Mouse (Mus musculus) gastrocnemius, adult 8-10 months (tissue): ENCODE results near the gene Oxtr. TPM values are rescaled to one million over a fixed set of nuclear protein-coding genes. Genes with fewer than 3 reads are reported as not detected.

Experiments
- DNase-seq, 2 experiments: peaks; one replicate each; pipeline ENCODE4 v3.0.0; 2022; ENCODE audit warnings: low spot score in 2 of 2
- total RNA-seq, 4 experiments: library from RNA; stranded (reverse); gene quantifications; 2 replicates each; pipeline ENCODE4 v1.2.4; 2022

The Oxtr gene
- 1 to 10 TPM in 3 of 4 experiments, not detected in 1; 1.2 to 2.4 (median 2.4) TPM for total RNA-seq

DNA sequence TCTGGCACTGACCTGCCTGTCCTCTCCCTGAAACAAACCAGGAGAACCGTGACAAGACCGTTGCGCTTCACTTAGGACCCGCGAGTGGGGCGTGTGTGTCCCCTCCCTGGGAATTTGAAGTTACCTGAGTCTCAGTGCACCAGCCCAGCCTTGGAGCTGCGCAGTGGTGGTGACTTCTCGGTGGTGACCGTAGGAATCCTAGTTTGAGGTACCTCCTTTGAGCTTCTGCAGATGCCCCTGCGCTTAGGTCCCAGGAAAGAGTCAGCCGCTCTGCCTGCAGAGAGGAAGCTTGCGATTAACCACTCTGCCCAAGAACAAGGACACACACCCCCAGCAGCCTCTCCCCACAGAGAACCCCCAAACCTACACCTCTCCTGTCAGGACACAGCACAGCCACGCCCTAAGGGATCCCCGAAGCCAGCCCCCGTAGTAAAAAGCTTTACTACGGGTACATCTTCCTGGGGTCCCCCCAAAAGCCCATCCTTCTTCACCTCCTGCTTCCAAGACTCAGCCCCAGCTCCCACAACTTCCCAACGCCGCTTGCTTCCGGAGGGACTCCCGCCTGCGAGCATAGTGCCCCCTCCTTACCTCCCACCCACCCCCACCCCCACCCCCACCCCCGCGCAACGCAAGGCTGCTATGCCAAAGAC is at the start of gene Oxtr:
Gene Oxtr (minus strand): TSS at position 34 of the 650 bp plus-strand sequence.
- DNase-seq = no peak

DNA sequence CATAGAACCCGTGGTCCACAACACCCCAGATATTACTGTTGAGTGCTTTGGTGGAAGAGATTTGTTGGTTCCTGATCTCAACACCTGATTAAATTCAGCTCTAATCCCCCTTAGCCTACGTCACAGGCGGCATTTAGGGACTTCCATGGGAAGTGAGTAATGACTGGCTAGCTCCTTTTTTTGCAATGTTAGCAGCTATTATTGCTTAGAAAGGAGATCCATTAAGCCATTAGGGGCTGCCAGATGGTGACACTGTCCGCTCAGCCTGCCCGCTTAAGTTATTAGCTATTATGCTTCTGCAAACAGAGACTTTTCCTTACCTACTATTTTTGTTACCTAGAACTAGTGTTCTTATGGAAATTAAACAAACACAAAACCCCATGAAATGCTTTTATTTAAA is 35.7 kb upstream of the Oxtr start:
- DNase-seq = no peak

- DNase-seq = no peak
These were observed 34.7 kb upstream of the Oxtr start for GRCm38 (mm10) chr6:112524459-112524858.

- no peak for DNase-seq
These were observed 28.2 kb upstream of the Oxtr start for GRCm38 (mm10) chr6:112517991-112518390.

DNA sequence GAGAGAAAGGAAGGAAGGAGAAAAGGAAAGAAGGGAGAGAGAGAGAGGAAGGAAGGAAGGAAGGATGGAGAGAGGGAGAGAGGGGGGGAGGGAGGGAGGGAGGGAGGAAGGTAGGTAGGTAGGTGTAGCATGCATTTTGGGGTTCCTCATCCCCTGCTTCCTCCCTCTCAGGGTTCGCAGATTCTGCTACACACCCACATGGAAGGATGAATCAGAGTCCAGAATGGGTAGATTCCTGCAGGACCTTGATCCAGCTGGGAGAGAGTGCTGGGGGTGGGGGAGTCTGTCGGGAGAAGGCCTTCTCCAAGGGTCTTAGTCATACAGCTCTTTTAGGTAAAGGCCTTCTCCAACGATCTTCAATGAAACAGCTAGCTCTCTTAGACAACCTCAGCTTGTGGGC is 27.8 kb upstream of the Oxtr start:
- DNase-seq = no peak

DNA sequence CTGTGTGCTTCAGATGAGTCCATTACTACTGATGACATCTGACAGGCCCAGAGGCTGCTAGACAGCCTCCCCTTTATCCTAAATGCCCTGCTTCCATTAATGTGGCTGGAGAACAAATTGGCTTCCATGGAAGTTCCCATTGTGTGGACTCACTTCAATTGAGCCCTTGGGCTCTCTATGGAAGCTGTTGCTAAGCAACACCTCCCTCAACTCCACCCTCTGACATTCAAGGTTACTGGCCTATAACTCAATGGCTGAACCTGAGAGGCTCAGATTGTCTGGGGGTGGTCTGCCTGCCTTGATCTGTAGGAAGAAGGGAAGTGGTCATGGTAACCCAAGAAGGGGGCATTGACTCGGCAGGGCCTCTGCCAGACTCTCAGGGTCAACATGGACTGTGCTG is 26.8 kb upstream of the Oxtr start:
- DNase-seq = no peak

DNA sequence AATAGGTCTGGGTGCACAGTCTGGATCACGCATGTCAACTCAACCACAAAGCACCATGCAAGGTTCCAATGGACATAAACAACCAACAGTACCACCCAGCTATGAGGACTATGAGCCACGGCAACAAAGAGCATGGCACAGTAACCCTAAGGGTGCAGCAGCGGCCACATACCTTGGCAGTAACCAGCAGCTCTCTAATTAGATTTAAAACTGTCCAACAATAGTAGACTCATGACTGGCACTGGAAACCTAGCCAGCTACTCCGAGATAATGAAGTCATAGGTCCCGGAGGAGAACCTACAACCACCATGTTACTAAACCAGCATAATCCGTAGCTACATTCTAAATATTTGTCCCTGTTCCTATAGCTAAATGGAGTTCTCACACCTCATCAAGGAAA is 24.8 kb upstream of the Oxtr start:
- no peak for DNase-seq

DNA sequence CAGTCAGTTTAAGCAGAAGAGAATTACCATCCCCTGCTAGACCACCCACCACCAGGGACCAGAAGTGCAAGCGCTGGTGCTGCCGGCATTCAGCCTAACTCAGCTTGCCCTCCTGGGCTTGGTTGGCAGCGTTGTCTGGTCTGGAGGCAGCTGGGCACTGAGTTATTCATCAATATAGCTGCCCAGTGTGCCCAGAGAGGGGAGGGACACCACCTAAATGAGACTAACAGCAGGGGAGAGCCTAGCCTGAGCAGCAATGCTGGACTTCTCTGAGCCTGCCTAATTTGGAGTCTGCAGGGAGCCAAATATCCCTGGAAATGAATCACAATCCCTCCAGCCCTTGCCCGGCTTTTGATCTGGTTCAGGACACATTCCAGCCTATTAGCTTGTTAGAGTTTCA is 20.6 kb upstream of the Oxtr start:
- DNase-seq = no peak

- DNase-seq = no peak
These were observed 19.9 kb upstream of the Oxtr start for GRCm38 (mm10) chr6:112509590-112510131.

GRCm38 (mm10) chr6:112507617-112508016 is 17.9 kb upstream of the Oxtr start:
- DNase-seq = no peak

DNA sequence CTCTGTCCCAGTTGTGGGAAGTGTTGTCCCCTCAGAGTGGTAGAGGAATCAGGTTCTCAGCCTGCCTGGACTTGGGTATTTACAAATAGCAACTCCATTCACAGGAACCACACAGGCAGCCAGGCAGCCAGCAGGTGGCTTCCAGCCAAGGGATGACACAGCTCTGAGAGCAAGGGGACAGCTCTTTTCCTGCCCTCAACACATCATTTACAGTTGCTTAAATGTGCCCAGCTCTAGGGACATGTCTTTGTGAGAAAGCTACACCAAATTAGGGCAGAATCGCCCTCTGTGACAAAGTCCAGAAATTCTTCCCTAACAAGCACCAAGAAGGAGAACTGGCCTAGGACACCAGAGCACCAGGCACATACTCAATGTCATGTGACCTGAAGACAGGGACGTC is 11.4 kb upstream of the Oxtr start:
- no peak for DNase-seq

- DNase-seq = no peak
These were observed 9.7 kb upstream of the Oxtr start for GRCm38 (mm10) chr6:112499456-112499855.

GRCm38 (mm10) chr6:112498716-112499115 is 9.0 kb upstream of the Oxtr start:
- DNase-seq = no peak

DNA sequence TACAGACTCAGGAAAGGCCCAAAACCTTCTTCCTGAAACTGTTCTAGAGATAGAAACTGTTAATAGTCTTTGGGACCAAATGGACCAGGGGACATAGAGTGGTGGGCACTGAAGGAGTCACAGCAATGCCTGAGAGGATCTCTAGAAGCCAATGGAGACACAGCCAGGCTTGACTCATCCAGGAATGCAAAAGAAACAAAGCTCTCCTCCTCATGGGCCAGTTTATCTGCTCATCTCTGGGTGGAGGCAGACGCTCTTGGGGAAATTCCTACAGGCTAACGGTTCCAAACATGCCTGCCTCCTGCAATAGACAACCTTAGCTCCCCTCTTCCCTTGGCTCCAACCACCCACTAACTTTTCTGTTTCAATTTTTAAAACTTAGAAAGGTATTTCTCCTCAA is 7.7 kb upstream of the Oxtr start:
- DNase-seq = no peak

GRCm38 (mm10) chr6:112496291-112497060 is 6.7 kb upstream of the Oxtr start:
- DNase-seq = no peak

DNA sequence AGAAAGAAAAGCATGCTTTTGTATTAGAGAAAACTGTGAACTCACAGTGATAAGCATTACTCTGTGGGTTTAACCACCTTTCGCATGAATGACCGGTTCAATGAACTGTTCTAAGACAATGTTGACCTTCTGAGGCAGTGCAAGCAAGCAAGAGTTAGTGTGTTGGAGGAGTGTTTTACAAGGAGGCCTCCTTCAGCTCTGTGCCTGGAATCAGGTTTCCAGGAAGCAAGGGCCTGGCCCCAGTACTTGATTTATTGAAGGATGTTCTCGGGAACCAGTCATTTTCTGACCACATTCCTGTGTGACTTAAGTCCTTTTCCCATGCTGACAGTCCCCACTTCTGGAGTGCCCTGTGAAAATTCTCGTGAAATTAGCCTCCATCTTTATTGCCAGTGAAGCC is 5.5 kb upstream of the Oxtr start:
- DNase-seq = no peak

GRCm38 (mm10) chr6:112494620-112495081 is 4.9 kb upstream of the Oxtr start:
- no peak for DNase-seq

- DNase-seq = no peak
These were observed 3.6 kb upstream of the Oxtr start for GRCm38 (mm10) chr6:112493371-112493770.

DNA sequence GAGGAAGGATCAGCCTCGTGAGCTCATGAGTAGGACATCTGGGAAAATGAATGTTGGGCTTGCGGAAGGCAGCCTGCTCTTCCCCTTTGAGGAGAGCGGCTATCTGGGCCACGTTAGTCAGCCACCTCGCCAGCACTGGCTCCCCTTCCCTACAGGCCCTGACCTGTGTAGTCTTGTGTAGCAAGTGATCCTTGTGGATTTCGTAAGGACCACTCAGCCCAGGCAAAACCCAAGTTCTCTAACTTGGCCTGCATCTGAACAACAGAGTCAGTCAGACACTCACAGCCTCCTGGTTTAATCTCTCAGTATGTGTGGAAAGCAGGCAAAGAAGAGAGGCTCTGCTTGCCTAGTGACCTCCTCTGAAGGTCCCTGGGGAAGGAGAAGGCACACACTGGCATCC is 2.9 kb upstream of the Oxtr start:
- DNase-seq = no peak

DNA sequence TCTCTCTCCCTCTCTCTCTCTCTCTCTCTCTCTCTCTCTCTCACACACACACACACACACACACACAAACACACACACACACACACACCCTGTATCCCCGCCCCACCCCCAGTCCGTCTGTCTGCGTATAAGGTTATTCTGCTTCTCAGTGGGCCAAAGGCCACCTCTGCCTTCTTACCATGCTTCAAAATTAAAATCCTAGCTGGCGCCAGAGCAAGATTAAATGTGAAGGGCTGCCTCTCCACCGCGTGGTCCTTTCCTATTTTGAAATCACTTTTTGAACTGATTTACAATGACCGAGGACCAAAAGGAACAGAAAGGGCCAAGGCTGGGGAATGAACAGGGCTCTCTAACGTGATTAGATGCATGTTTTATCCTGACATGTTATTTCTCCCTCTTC is 1.8 kb upstream of the Oxtr start:
- DNase-seq = no peak

DNA sequence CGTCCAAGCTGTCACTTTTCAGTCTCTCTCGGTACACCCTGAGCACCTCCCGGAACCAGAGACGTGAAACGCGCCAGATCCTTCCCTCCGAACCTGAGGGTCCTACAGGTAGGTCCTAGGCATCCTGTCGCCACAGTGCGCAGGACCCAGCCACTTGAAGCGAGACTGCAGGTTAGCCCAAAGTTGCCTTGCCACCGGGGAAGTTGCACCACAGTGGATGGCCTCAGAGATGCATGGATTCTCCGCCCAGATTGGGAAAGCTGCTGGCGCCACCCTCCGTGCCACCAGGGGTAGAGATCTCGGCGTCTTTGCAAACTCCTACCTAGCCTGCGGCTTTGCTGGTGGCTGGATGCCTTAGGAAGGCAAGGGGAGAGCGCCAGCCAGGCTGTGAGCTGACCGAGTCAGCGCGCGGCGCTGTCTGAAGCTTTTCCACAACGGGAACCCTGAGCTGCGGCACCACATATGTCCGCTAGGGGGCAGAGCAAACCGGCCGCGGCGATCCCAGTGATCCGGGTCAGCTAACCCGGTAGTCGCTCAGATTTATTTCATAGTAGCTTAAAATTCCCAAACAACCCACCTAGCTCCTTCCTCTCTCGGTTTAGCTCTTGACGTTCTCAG is 991 bp upstream of the Oxtr start:
- DNase-seq = peak; percentile 44 to 58

DNA sequence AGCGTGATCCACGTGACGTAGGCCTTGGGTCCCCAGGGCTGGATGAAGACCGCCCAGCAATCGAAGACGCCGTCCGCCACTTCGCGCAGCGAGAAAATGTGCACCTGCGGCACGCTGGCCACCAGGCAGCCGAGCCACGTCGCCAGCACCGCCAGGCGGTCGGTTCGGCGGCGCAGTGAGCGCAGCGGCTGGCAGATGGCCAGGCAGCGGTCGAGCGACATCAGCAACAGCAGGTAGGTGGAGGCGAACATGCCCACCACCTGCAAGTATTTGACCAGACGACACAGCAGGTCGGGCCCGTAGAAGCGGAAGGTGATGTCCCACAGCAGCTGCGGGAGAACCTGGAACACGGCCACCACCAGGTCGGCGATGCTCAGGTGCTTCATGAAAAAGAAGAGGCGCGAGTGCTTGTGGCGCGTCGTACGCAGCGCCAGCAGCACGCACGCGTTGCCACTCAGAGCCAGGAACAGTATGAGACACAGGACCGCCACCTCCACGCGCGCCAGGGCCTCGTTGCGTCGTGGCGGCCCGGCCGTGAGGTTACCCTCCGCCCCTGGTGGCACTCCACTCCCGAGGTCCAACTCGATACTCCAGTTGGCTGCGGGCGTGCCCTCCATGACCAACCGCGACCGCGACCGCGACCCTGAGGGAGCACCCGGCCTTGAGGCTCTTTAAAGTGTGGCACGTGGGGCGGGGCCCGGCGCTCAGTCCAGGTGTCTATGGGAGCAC is 398 bp downstream of the Oxtr start:
- no peak for DNase-seq
